Mouse (Mus musculus): ENCODE data around the gene Efna1. TPM values are rescaled to one million over a fixed set of nuclear protein-coding genes. Genes with fewer than 3 reads are reported as not detected.

Gene Efna1
- total and polyA plus RNA-seq, 3 experiments = not detected

GRCm38 (mm10) chr3:89276061-89276460 lies 4.9 kb downstream of the Efna1 start:
- no peaks in the 10 kb centered on the region for H3K79me2 ChIP-seq (ENCODE audit: control insufficient read depth, insufficient read depth, low read length, poor library complexity)
- TF ChIP-seq KAT2A (conservative IDR thresholded peaks at IDR 0.05; ENCODE audit: low read depth, low read length) (no peak), TBP (IDR thresholded peaks at IDR 0.05; ENCODE audit: low read depth, low read length) (no peak), POLR2AphosphoS5 (IDR thresholded peaks at IDR 0.05; ENCODE audit: borderline replicate concordance, low read depth, low read length) (no peak), MYB (IDR thresholded peaks at IDR 0.05; ENCODE audit: low read depth, low read length) (no peak), RCOR1 (IDR thresholded peaks at IDR 0.05; ENCODE audit: low read depth, low read length) (no peak), MAZ (IDR thresholded peaks at IDR 0.05; ENCODE audit: low read depth, low read length) (no peak), CHD2 (IDR thresholded peaks at IDR 0.05; ENCODE audit: low read length) (no peak), USF1 (IDR thresholded peaks at IDR 0.05; ENCODE audit: low read depth, low read length) (no peak), RAD21 (IDR thresholded peaks at IDR 0.05; ENCODE audit: low read depth, low read length) (no peak), TCF12 (IDR thresholded peaks at IDR 0.05; ENCODE audit: low read depth, low read length) (no peak), ZC3H11A (IDR thresholded peaks at IDR 0.05; ENCODE audit: low read depth, low read length) (no peak), MYC (IDR thresholded peaks at IDR 0.05; ENCODE audit: low read depth, low read length) (no peak), TAL1 (IDR thresholded peaks at IDR 0.05; ENCODE audit: low read length) (no peak), USF2 (IDR thresholded peaks at IDR 0.05; ENCODE audit: borderline replicate concordance in 1 of 2, insufficient read depth in 1 of 2, low read depth in 1 of 2, low read length in 2 of 2) (no peak), SMC3 (IDR thresholded peaks at IDR 0.05; ENCODE audit: low read depth, low read length) (no peak), MAFK (IDR thresholded peaks at IDR 0.05; ENCODE audit: borderline replicate concordance, low read depth, low read length) (no peak), CHD1 (IDR thresholded peaks at IDR 0.05; ENCODE audit: low read depth, low read length) (no peak), ZNF384 (IDR thresholded peaks at IDR 0.05; ENCODE audit: low read depth, low read length) (no peak)
- DNase-seq (ENCODE audit: low read depth, low spot score) = no peak
- no peak overlapping the region for H3K4me3 ChIP-seq (ENCODE audit: control insufficient read depth in 1 of 2, insufficient read depth in 1 of 2, low read depth in 2 of 2, low read length in 2 of 2)
- no peak overlapping the region for H3K9ac ChIP-seq (ENCODE audit: control insufficient read depth, low read depth, low read length, poor library complexity, severe bottlenecking)
- no peaks in the 10 kb centered on the region for H3K9me3 ChIP-seq (replicated peaks; ENCODE audit: insufficient read depth, low read length)
- no peaks in the 10 kb centered on the region for H3K36me3 ChIP-seq (ENCODE audit: control insufficient read depth in 1 of 2, insufficient read depth in 2 of 2, low read length in 2 of 2)
- H3K27ac ChIP-seq (ENCODE audit: control insufficient read depth, low read depth, low read length) = no peak overlapping the region
- H3K27me3 ChIP-seq (ENCODE audit: control insufficient read depth in 1 of 2, insufficient read depth in 2 of 2, low read length in 2 of 2) = peaks cover 24 to 30% of the 10 kb centered on the region in 2 experiments
- H3K4me1 ChIP-seq (ENCODE audit: control insufficient read depth in 1 of 2, insufficient read depth in 2 of 2, low read length in 2 of 2) = peaks cover 0 to 2% of the 10 kb centered on the region in 2 experiments; a peak in 2 of 4 replicates

- Histone ChIP-seq H3K79me2 (ENCODE audit: control insufficient read depth, insufficient read depth, low read length, poor library complexity) (peaks cover 1% of the 10 kb centered on the region; the same call in 1 of the 2 replicates), H3K9ac (ENCODE audit: control insufficient read depth, low read depth, low read length, poor library complexity, severe bottlenecking) (no peak overlapping the region), H3K4me1 (ENCODE audit: control insufficient read depth in 1 of 2, insufficient read depth in 2 of 2, low read length in 2 of 2) (peaks cover 3 to 26% of the 10 kb centered on the region in 2 experiments), H3K27ac (ENCODE audit: control insufficient read depth, low read depth, low read length) (no peak overlapping the region), H3K9me3 (replicated peaks; ENCODE audit: insufficient read depth, low read length) (no peaks in the 10 kb centered on the region), H3K4me3 (ENCODE audit: control insufficient read depth in 1 of 2, insufficient read depth in 1 of 2, low read depth in 2 of 2, low read length in 2 of 2) (no peak overlapping the region), H3K27me3 (ENCODE audit: control insufficient read depth in 1 of 2, insufficient read depth in 2 of 2, low read length in 2 of 2) (peaks cover 0 to 2% of the 10 kb centered on the region in 2 experiments; a peak in 2 of 4 replicates), H3K36me3 (ENCODE audit: control insufficient read depth in 1 of 2, insufficient read depth in 2 of 2, low read length in 2 of 2) (peaks cover 0 to 14% of the 10 kb centered on the region in 2 experiments; a peak in 2 of 4 replicates)
- no peak for DNase-seq (ENCODE audit: low read depth, low spot score)
- TF ChIP-seq USF1 (IDR thresholded peaks at IDR 0.05; ENCODE audit: low read depth, low read length) (no peak), CTCF (IDR thresholded peaks at IDR 0.05 in 2 of 3, conservative IDR thresholded peaks at IDR 0.05 in 1 of 3; ENCODE audit: control insufficient read depth in 1 of 3, insufficient read depth in 1 of 3, low read depth in 2 of 3, low read length in 3 of 3, poor library complexity in 1 of 3, severe bottlenecking in 1 of 3) (no peak), TBP (IDR thresholded peaks at IDR 0.05; ENCODE audit: low read depth, low read length) (no peak), MYB (IDR thresholded peaks at IDR 0.05; ENCODE audit: low read depth, low read length) (no peak), MAX (IDR thresholded peaks at IDR 0.05; ENCODE audit: low read length) (no peak), NRF1 (IDR thresholded peaks at IDR 0.05; ENCODE audit: insufficient read depth, low read depth, low read length, poor library complexity, severe bottlenecking) (no peak), ZNF384 (IDR thresholded peaks at IDR 0.05; ENCODE audit: low read depth, low read length) (no peak), JUND (IDR thresholded peaks at IDR 0.05; ENCODE audit: low read depth, low read length) (no peak), MAZ (IDR thresholded peaks at IDR 0.05; ENCODE audit: low read depth, low read length) (no peak), MYC (IDR thresholded peaks at IDR 0.05; ENCODE audit: low read depth, low read length) (no peak), KAT2A (conservative IDR thresholded peaks at IDR 0.05; ENCODE audit: low read depth, low read length) (no peak), RCOR1 (IDR thresholded peaks at IDR 0.05; ENCODE audit: low read depth, low read length) (no peak)
Measured at GRCm38 (mm10) chr3:89271760-89272159, 9.2 kb downstream of the Efna1 start.

All from MEL (cell line).